Mouse (Mus musculus): Measurements from ENCODE around the gene Kir3dl1. TPM values are rescaled to one million over a fixed set of nuclear protein-coding genes. Genes with fewer than 3 reads are reported as not detected.

Gene Kir3dl1
- not detected in 2 replicates for polyA plus RNA-seq (2012; rRNA removed)

GRCm38 (mm10) chrX:136517699-136518098 is at the start of gene Kir3dl1:
Gene Kir3dl1, plus strand, starts transcription at chrX:136517999.

GRCm38 (mm10) chrX:136543956-136544355 is 26.2 kb downstream of the Kir3dl1 start, which contains the start of gene Kir3dl2:
Gene Kir3dl2, minus strand, starts transcription at chrX:136544056.

Other genes with a start within 250 kb of the Kir3dl1 start
- 7.9 and 8.0 TPM in 2 replicates for gene Bex3, start 247.7 kb upstream of the Kir3dl1 start, polyA plus RNA-seq (2012; rRNA removed)
- gene Kir3dl2, start 26.1 kb downstream of the Kir3dl1 start, polyA plus RNA-seq (2012; rRNA removed): not detected in 2 replicates
- gene Tceal3, start 72.8 kb downstream of the Kir3dl1 start, polyA plus RNA-seq (2012; rRNA removed): 1.9 and 2.0 TPM in 2 replicates
- gene Tceal1, start 190.0 kb downstream of the Kir3dl1 start, polyA plus RNA-seq (2012; rRNA removed): 0.16 and 0.38 TPM in 2 replicates
- 4.5 and 7.0 TPM in 2 replicates for gene Morf4l2, start 225.7 kb downstream of the Kir3dl1 start, polyA plus RNA-seq (2012; rRNA removed)